Mouse (Mus musculus) heart, adult 2 months (tissue): ENCODE results near the gene Slc2a12.

ENCODE experiments used
- CTCF ChIP-seq: fragments of 200-600 bp; IDR thresholded peaks from 2 replicates; pipeline ENCODE4 v1.8.1; 2022; ENCODE audit warnings: antibody characterized with exemption, mild to moderate bottlenecking, moderate library complexity
- EP300 ChIP-seq: fragments of 200-500 bp; IDR thresholded peaks from 2 replicates; pipeline ENCODE4 v1.6.1; 2011; ENCODE audit warnings: low read depth, low read length, control low read depth; ENCODE audit not compliant: insufficient read depth
- POLR2A ChIP-seq: fragments of 200-500 bp; IDR thresholded peaks from 2 replicates; pipeline ENCODE4 v1.6.1; 2011; ENCODE audit warnings: mild to moderate bottlenecking, low read depth, low read length, control low read depth; ENCODE audit not compliant: insufficient read depth

- TF ChIP-seq POLR2A (no peak), CTCF (no peak), EP300 (no peak)
These were observed 16.0 kb upstream of the Slc2a12 start for GRCm38 (mm10) chr10:22628832-22629231.
